In the genomic region with DNA sequence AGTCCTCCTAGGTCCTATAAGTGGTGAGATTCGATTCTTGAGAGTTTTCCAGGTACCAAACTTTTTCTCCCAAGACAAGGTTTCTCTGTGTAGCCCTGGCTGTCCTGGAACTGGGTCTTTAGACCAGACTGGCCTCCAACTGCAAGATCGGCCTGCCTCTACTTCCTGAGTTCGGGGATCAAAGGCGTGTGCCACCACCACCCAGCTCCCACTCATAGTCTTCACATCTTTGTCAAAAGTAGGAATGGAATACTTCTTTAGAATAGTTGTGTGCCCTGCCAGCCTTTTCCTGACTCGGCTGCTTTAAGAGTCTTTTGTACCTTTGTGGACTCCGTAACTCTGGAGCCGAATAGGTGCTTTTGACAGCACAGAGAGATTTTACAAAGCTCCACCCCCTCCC, we compare ENCODE assay signal across 8 mouse cellular contexts. TPM values are rescaled to one million over a fixed set of nuclear protein-coding genes. Genes with fewer than 3 reads are reported as not detected.
DNase-seq lines count a peak whose midpoint lies in the region; ATAC-seq and TF ChIP-seq lines count a peak whose summit lies in the region.

No protein-coding gene starts in this region.

- H3K27ac ChIP-seq in heart, postnatal 0 days (ENCODE audit: low read depth), result no peak overlapping the region
- H3K27ac ChIP-seq in cortical plate, adult 2 months (ENCODE audit: insufficient read depth, low read length), result no peak overlapping the region; the same call in 1 of the 2 replicates
- H3K27ac ChIP-seq in intestine, embryonic 15.5 days, result peak overlapping the region; percentile 98
- no peak overlapping the region; the same call in 1 of the 2 replicates for H3K27ac ChIP-seq in neural tube, embryonic 14.5 days (ENCODE audit: low read depth, low read length)

- intact Hi-C loops in heart, postnatal 10 days (cut with DNase I), result no loop called here

- no peak for ATAC-seq in heart, postnatal 0 days (ENCODE audit: insufficient read depth, low read depth)
- ATAC-seq in intestine, embryonic 15.5 days, result no peak
- ATAC-seq in neural tube, embryonic 14.5 days (ENCODE audit: low read depth), result no peak

- H3K4me2 ChIP-seq in heart, postnatal 0 days (ENCODE audit: low read depth, low read length), result peak overlapping the region; percentile 91
- peak overlapping the region; percentile 87 for H3K4me2 ChIP-seq in intestine, embryonic 15.5 days (replicated peaks)
- H3K4me2 ChIP-seq in neural tube, embryonic 14.5 days (ENCODE audit: low read depth, low read length), result peak overlapping the region; percentile 95

- H3K36me3 ChIP-seq in heart, postnatal 0 days (replicated peaks; ENCODE audit: control insufficient read depth, insufficient read depth, low read length), result peaks cover 31% of the 10 kb centered on the region
- peaks cover 15% of the 10 kb centered on the region; the same call in 1 of the 2 replicates for H3K36me3 ChIP-seq in intestine, embryonic 15.5 days
- H3K36me3 ChIP-seq in neural tube, embryonic 14.5 days (ENCODE audit: control insufficient read depth, insufficient read depth, low read length), result peaks cover 44% of the 10 kb centered on the region

- no peaks in the 10 kb centered on the region for H3K27me3 ChIP-seq in heart, postnatal 0 days (ENCODE audit: control insufficient read depth, insufficient read depth, low read length)
- H3K27me3 ChIP-seq in intestine, embryonic 15.5 days (replicated peaks), result no peaks in the 10 kb centered on the region
- H3K27me3 ChIP-seq in neural tube, embryonic 14.5 days (ENCODE audit: control insufficient read depth, insufficient read depth, low read length), result no peaks in the 10 kb centered on the region

- DNase-seq in heart, postnatal 0 days (ENCODE audit: low spot score), result no peak
- DNase-seq in heart, postnatal 10 days, result no peak
- no peak for DNase-seq in right cerebral cortex, postnatal 25 days
- DNase-seq in gastrocnemius, adult 18-20 months (ENCODE audit: low spot score), result no peak
- no peak for DNase-seq in gastrocnemius, postnatal 25 days

- TF ChIP-seq CTCF in heart, postnatal 0 days (IDR thresholded peaks at IDR 0.05; ENCODE audit: low read depth), result no peak
- no peak for TF ChIP-seq CTCF in cortical plate, adult 2 months (IDR thresholded peaks at IDR 0.05; ENCODE audit: extremely low read depth, insufficient read depth, low read length)

- peaks cover 61% of the 10 kb centered on the region for H3K4me1 ChIP-seq in heart, postnatal 0 days (ENCODE audit: control insufficient read depth, insufficient read depth)
- peaks cover 13% of the 10 kb centered on the region for H3K4me1 ChIP-seq in cortical plate, adult 2 months (ENCODE audit: control insufficient read depth, insufficient read depth, low read length)
- peaks cover 57% of the 10 kb centered on the region for H3K4me1 ChIP-seq in intestine, embryonic 15.5 days (replicated peaks)
- H3K4me1 ChIP-seq in neural tube, embryonic 14.5 days (ENCODE audit: control insufficient read depth, insufficient read depth, low read length), result peaks cover 64% of the 10 kb centered on the region

- H3K4me3 ChIP-seq in heart, postnatal 0 days (ENCODE audit: low read depth, low read length), result peak overlapping the region; percentile 79
- H3K4me3 ChIP-seq in cortical plate, adult 2 months (ENCODE audit: insufficient read depth, low read length), result peak overlapping the region; percentile 77
- peak overlapping the region; percentile 75 for H3K4me3 ChIP-seq in intestine, embryonic 15.5 days (replicated peaks)
- H3K4me3 ChIP-seq in neural tube, embryonic 14.5 days (ENCODE audit: low read depth, low read length), result peak overlapping the region; percentile 79

- no peaks in the 10 kb centered on the region for H3K9me3 ChIP-seq in heart, postnatal 0 days (replicated peaks; ENCODE audit: control insufficient read depth, low read length)
- no peaks in the 10 kb centered on the region for H3K9me3 ChIP-seq in intestine, embryonic 15.5 days
- no peaks in the 10 kb centered on the region for H3K9me3 ChIP-seq in neural tube, embryonic 14.5 days (ENCODE audit: control insufficient read depth, low read length)

- 39% methylated on average over 7 of the region's 7 CpGs for WGBS in heart, postnatal 0 days
- 17% methylated on average over 7 of the region's 7 CpGs for WGBS in intestine, embryonic 15.5 days
- WGBS in neural tube, embryonic 14.5 days, result 17% methylated on average over 7 of the region's 7 CpGs

- H3K9ac ChIP-seq in heart, postnatal 0 days (replicated peaks; ENCODE audit: low read depth, low read length), result peak overlapping the region; percentile 47; the same call in 1 of the 2 replicates
- H3K9ac ChIP-seq in intestine, embryonic 15.5 days, result peak overlapping the region; percentile 86
- peak overlapping the region; percentile 58 for H3K9ac ChIP-seq in neural tube, embryonic 14.5 days (replicated peaks; ENCODE audit: low read depth, low read length)

- TF ChIP-seq EP300 in heart, postnatal 0 days (IDR thresholded peaks at IDR 0.05; ENCODE audit: low read depth), result no peak

- TF ChIP-seq POLR2A in cortical plate, adult 2 months (IDR thresholded peaks at IDR 0.05; ENCODE audit: extremely low read depth, insufficient read depth, low read length), result no peak

RNA-seq across cellular contexts. Expression of a gene that starts 2.7 kb away (rescaled TPM):
- total RNA-seq in heart, postnatal 0 days (2014; rRNA removed; ENCODE audit: low replicate concordance), result 307 and 374 TPM in 2 replicates
- polyA plus RNA-seq in heart, postnatal 0 days (2015; fragmentation: Nextera tagmentation; extraction: Ambion mirVana), result 47.5 and 61.2 TPM in 2 replicates
- total RNA-seq in heart, postnatal 10 days (2021), result 10 to 100 TPM; 30.3 to 34.6 TPM
- 600 and 717 TPM in 2 replicates for polyA plus RNA-seq in cortical plate, adult 2 months (2012; rRNA removed)
- polyA plus RNA-seq in intestine, embryonic 15.5 days (2015; fragmentation: Nextera tagmentation; extraction: Ambion mirVana), result 417 and 432 TPM in 2 replicates
- polyA plus RNA-seq in neural tube, embryonic 14.5 days (2014; fragmentation: Nextera tagmentation; extraction: Ambion mirVana), result 293 and 373 TPM in 2 replicates
- total RNA-seq in gastrocnemius, adult 18-20 months (2021), result 1 to 10 TPM; 5.5 to 8.3 TPM
- 10 to 100 TPM; 11.8 to 12.5 TPM for total RNA-seq in gastrocnemius, postnatal 25 days (2021)

RNA-seq across cellular contexts. Expression of a gene that starts 36.7 kb away (rescaled TPM):
- 10.8 and 37.4 TPM in 2 replicates for total RNA-seq in heart, postnatal 0 days (2014; rRNA removed; ENCODE audit: low replicate concordance)
- 30.8 and 38.2 TPM in 2 replicates for polyA plus RNA-seq in heart, postnatal 0 days (2015; fragmentation: Nextera tagmentation; extraction: Ambion mirVana)
- total RNA-seq in heart, postnatal 10 days (2021), result 10 to 100 TPM; 44.0 to 67.2 TPM
- 0.25 and 0.33 TPM in 2 replicates for polyA plus RNA-seq in cortical plate, adult 2 months (2012; rRNA removed)
- polyA plus RNA-seq in intestine, embryonic 15.5 days (2015; fragmentation: Nextera tagmentation; extraction: Ambion mirVana), result 0.10 and 0.19 TPM in 2 replicates
- polyA plus RNA-seq in neural tube, embryonic 14.5 days (2014; fragmentation: Nextera tagmentation; extraction: Ambion mirVana), result 0.13 and 0.15 TPM in 2 replicates
- total RNA-seq in gastrocnemius, adult 18-20 months (2021), result under 1 TPM in 1 of 2 experiments, not detected in 1; 0.14 TPM
- under 1 TPM; 0.15 to 0.16 TPM for total RNA-seq in gastrocnemius, postnatal 25 days (2021)

Comparison
In these comparisons a context has a peak if more than half of its experiments do, and no peak if none do; other contexts are left out.
1. RNA of a gene that starts 36.7 kb away (total RNA-seq): 44.0 to 67.2 TPM in heart, postnatal 10 days and 10.8 to 37.4 TPM in heart, postnatal 0 days; 0.15 to 0.16 TPM in gastrocnemius, postnatal 25 days and 0.14 TPM in gastrocnemius, adult 18-20 months; every median in the first group is over 10 times any median in the second.
2. Peak in every context shown above with its lines, with median percentiles within 50 percentile points of each other: H3K4me2 ChIP-seq, H3K4me3 ChIP-seq and H3K9ac ChIP-seq.